Mouse (Mus musculus) limb, embryonic 15.5 days (tissue): ENCODE measurements around the gene Tmem196. TPM values are rescaled to one million over a fixed set of nuclear protein-coding genes. Genes with fewer than 3 reads are reported as not detected.
A peak's percentile ranks its signal among the peaks of the same experiment; 100 is the strongest.
"Not testable (repeated sequence)": the region's sequence is repeated elsewhere in the genome, so short reads cannot be mapped to it uniquely, and the experiment has no call there.

Experiments
- ATAC-seq: fragments of 200-750 bp; cut with Nextera tagmentation; 2 replicates; pipeline ENCODE4 v1.8.0; 2017; ENCODE audit warnings: low read depth, moderate TSS enrichment; ENCODE audit not compliant: insufficient number of reproducible peaks, low FRiP score, low TSS enrichment
- H3K27ac ChIP-seq: fragments of 300-500 bp; sonication (generic); 2 replicates; pipeline ENCODE4 v1.5.1; 2015; ENCODE audit warnings: moderate library complexity, mild to moderate bottlenecking, inconsistent platforms
- H3K27me3 ChIP-seq: fragments of 300-500 bp; sonication (generic); 2 replicates; pipeline ENCODE4 v1.6.1; 2015; ENCODE audit warnings: inconsistent platforms
- H3K36me3 ChIP-seq: fragments of 300-500 bp; sonication (generic); 2 replicates; pipeline ENCODE4 v1.6.1; 2015; ENCODE audit warnings: inconsistent platforms
- H3K4me1 ChIP-seq: fragments of 300-500 bp; sonication (generic); 2 replicates; pipeline ENCODE4 v1.6.1; 2015; ENCODE audit warnings: inconsistent platforms
- H3K4me2 ChIP-seq: fragments of 300-500 bp; sonication (generic); 2 replicates; pipeline ENCODE4 v1.6.1; 2015; ENCODE audit warnings: mild to moderate bottlenecking, inconsistent platforms
- H3K4me3 ChIP-seq: fragments of 300-500 bp; sonication (generic); 2 replicates; pipeline ENCODE4 v1.5.1; 2015; ENCODE audit warnings: mild to moderate bottlenecking, inconsistent platforms
- H3K9ac ChIP-seq: fragments of 300-500 bp; sonication (generic); 2 replicates; pipeline ENCODE4 v1.6.1; 2015; ENCODE audit warnings: inconsistent platforms
- H3K9me3 ChIP-seq: fragments of 300-500 bp; sonication (generic); 2 replicates; pipeline ENCODE4 v1.6.1; 2016; ENCODE audit warnings: inconsistent platforms
- WGBS: fragments of 180-500 bp; shearing (Covaris S2); methylation state at CpG from one replicate; pipeline ENCODE4 v1.1.7; 2015; 5-methylcytosine and 5-hydroxymethylcytosine counted together
- polyA plus RNA-seq: library from polyadenylated mRNA; unstranded; fragments of >200 nt; fragmentation: Nextera tagmentation; extraction: Ambion mirVana; gene quantifications from 2 replicates; pipeline ENCODE4 v1.2.1, GENCODE M21; 2015

The Tmem196 gene
- polyA plus RNA-seq: 1.2 and 1.3 TPM in 2 replicates

- H3K27ac ChIP-seq: no peak within 1 kb of the TSS
- 4% methylated on average over 25 of the region's 25 CpGs for WGBS
- ATAC-seq: no peak
- H3K36me3 ChIP-seq: no peaks in the 10 kb centered on the region
- H3K9me3 ChIP-seq: no peaks in the 10 kb centered on the region
- H3K27me3 ChIP-seq: peaks cover 19% of the 10 kb centered on the region
- H3K4me2 ChIP-seq: peak within 1 kb of the TSS; percentile 68
- H3K4me1 ChIP-seq: peaks cover 4% of the 10 kb centered on the region; the same call in 1 of the 2 replicates
- no peak within 1 kb of the TSS for H3K9ac ChIP-seq
- peak within 1 kb of the TSS; percentile 40 for H3K4me3 ChIP-seq
Measured at GRCm38 (mm10) chr12:119945589-119946310, at the start of gene Tmem196. Gene Tmem196 (plus strand): TSS chr12:119945822.

GRCm38 (mm10) chr12:119946311-119946692, 680 bp downstream of the Tmem196 start:
- 6% methylated on average over 14 of the region's 14 CpGs for WGBS
- peaks cover 4% of the 10 kb centered on the region; the same call in 1 of the 2 replicates for H3K4me1 ChIP-seq
- peak overlapping the region; percentile 40 for H3K4me3 ChIP-seq
- H3K4me2 ChIP-seq: peak overlapping the region; percentile 68
- H3K27me3 ChIP-seq: peaks cover 19% of the 10 kb centered on the region
- no peak overlapping the region for H3K27ac ChIP-seq
- H3K9ac ChIP-seq: no peak overlapping the region
- H3K9me3 ChIP-seq: no peaks in the 10 kb centered on the region
- no peak for ATAC-seq
- H3K36me3 ChIP-seq: no peaks in the 10 kb centered on the region

DNA sequence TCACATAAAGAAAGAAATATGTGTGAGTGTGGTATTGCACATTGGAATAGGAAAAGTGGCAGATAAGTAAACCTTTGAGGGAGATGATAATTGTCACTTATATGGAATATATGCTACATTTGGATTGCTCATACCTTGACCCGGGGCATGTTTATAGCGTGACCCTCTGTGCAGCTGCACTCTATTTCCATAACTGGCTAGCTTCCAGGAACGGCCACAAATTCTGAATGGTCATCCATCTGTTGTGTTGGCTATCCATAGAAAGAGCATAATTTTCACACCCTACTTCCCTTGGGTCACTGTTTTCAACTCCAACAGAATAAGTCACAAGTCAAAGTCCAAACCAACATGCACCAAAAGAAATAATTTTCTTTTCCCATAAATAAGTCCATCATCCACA, 11.4 kb downstream of the Tmem196 start:
- WGBS: 66% methylated on average over 3 of the region's 3 CpGs
- no peak for ATAC-seq
- H3K4me1 ChIP-seq: no peaks in the 10 kb centered on the region

GRCm38 (mm10) chr12:119960730-119961129, 15.1 kb downstream of the Tmem196 start:
- Histone ChIP-seq H3K27ac (no peak overlapping the region), H3K9ac (no peak overlapping the region), H3K4me1 (no peaks in the 10 kb centered on the region), H3K4me3 (no peak overlapping the region), H3K27me3 (no peaks in the 10 kb centered on the region), H3K4me2 (no peak overlapping the region), H3K9me3 (no peaks in the 10 kb centered on the region), H3K36me3 (no peaks in the 10 kb centered on the region)
- 24% methylated on average over 1 of the region's 1 CpGs for WGBS
- no peak for ATAC-seq

More for the DNA sequence above, 11.4 kb downstream of the Tmem196 start:
- Histone ChIP-seq H3K9ac (no peak overlapping the region), H3K36me3 (no peaks in the 10 kb centered on the region), H3K9me3 (no peaks in the 10 kb centered on the region), H3K4me2 (no peak overlapping the region), H3K27ac (no peak overlapping the region), H3K4me3 (no peak overlapping the region), H3K27me3 (no peaks in the 10 kb centered on the region)

- Histone ChIP-seq H3K4me3 (no peak overlapping the region), H3K4me1 (no peaks in the 10 kb centered on the region), H3K27ac (no peak overlapping the region), H3K9me3 (no peaks in the 10 kb centered on the region), H3K36me3 (no peaks in the 10 kb centered on the region), H3K4me2 (no peak overlapping the region), H3K9ac (no peak overlapping the region), H3K27me3 (no peaks in the 10 kb centered on the region)
- no peak for ATAC-seq
Measured at GRCm38 (mm10) chr12:119965373-119965772, 19.8 kb downstream of the Tmem196 start.

DNA sequence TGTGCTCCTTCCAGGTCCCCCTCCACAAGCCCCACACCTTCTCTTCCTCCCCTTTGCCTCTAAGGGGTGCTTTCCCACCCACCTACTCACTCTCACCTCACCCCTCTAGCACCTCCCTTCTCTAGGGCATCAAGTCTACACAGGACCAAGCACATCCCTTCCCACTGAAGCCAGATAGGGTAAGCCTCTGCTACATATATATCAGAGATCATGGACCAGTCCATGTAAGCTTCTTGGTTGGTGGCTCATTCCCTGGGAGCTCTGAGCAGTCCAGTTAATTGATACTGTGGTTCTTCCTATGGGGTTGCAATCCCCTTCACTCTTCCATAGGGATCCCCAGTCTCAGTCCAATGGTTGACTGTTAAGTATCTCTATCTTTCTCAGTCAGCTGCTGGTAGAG, 24.4 kb downstream of the Tmem196 start:
- Histone ChIP-seq H3K36me3 (no peaks in the 10 kb centered on the region), H3K4me1 (no peaks in the 10 kb centered on the region), H3K4me3 (no peak overlapping the region), H3K9ac (no peak overlapping the region), H3K27ac (no peak overlapping the region), H3K27me3 (no peaks in the 10 kb centered on the region), H3K9me3 (no peaks in the 10 kb centered on the region), H3K4me2 (no peak overlapping the region)
- ATAC-seq: no peak

- Histone ChIP-seq H3K4me1 (no peaks in the 10 kb centered on the region), H3K4me2 (no peak overlapping the region), H3K36me3 (no peaks in the 10 kb centered on the region), H3K4me3 (no peak overlapping the region), H3K9me3 (no peaks in the 10 kb centered on the region), H3K9ac (no peak overlapping the region), H3K27ac (no peak overlapping the region), H3K27me3 (no peaks in the 10 kb centered on the region)
- ATAC-seq: no peak
- WGBS: under 1% methylated on average over 2 of the region's 2 CpGs
Measured at GRCm38 (mm10) chr12:119981731-119982130, 36.1 kb downstream of the Tmem196 start.

GRCm38 (mm10) chr12:119998267-119998666, 52.6 kb downstream of the Tmem196 start:
- H3K27ac ChIP-seq: no peak overlapping the region
- H3K4me3 ChIP-seq: no peak overlapping the region

GRCm38 (mm10) chr12:120004280-120004679, 58.7 kb downstream of the Tmem196 start:
- ATAC-seq: no peak
- no peaks in the 10 kb centered on the region for H3K9me3 ChIP-seq
- no peak overlapping the region for H3K4me2 ChIP-seq
- no peaks in the 10 kb centered on the region for H3K36me3 ChIP-seq
- H3K9ac ChIP-seq: no peak overlapping the region
- H3K27me3 ChIP-seq: no peaks in the 10 kb centered on the region
- no peaks in the 10 kb centered on the region for H3K4me1 ChIP-seq
- H3K27ac ChIP-seq: no peak overlapping the region
- no peak overlapping the region for H3K4me3 ChIP-seq

More at GRCm38 (mm10) chr12:119998267-119998666, 52.6 kb downstream of the Tmem196 start:
- 63% methylated on average over 1 of the region's 1 CpGs for WGBS
- H3K36me3 ChIP-seq: no peaks in the 10 kb centered on the region
- H3K27me3 ChIP-seq: no peaks in the 10 kb centered on the region
- ATAC-seq: no peak
- H3K9me3 ChIP-seq: no peaks in the 10 kb centered on the region
- no peak overlapping the region for H3K9ac ChIP-seq
- H3K4me2 ChIP-seq: no peak overlapping the region
- no peaks in the 10 kb centered on the region for H3K4me1 ChIP-seq

DNA sequence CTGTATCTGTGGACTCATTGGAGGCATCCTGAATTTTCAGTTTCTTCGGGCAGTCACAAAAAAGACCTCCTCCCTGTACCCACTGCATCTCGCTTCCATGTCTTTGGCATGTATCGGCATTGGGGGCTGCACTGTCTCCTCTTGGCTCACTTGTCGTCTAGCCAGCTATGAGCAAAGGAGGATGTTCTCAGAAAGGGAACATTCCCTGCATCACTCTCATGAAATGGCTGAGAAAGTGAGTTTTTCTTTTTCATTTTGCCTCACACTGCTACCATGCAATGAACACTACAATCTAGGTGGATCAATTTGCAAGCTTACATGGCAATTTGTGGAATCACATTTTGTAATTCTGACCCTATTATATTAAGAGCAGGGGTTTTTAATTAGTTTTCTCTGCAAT, 69.1 kb downstream of the Tmem196 start:
- no peaks in the 10 kb centered on the region for H3K9me3 ChIP-seq
- H3K9ac ChIP-seq: no peak overlapping the region
- no peak overlapping the region for H3K27ac ChIP-seq
- ATAC-seq: no peak
- no peak overlapping the region for H3K4me2 ChIP-seq
- WGBS: 70% methylated on average over 4 of the region's 4 CpGs
- H3K4me1 ChIP-seq: no peaks in the 10 kb centered on the region
- no peaks in the 10 kb centered on the region for H3K36me3 ChIP-seq
- H3K27me3 ChIP-seq: no peaks in the 10 kb centered on the region
- H3K4me3 ChIP-seq: no peak overlapping the region

GRCm38 (mm10) chr12:120015201-120015600, 69.6 kb downstream of the Tmem196 start:
- H3K9me3 ChIP-seq: no peaks in the 10 kb centered on the region
- no peak overlapping the region for H3K4me3 ChIP-seq
- H3K36me3 ChIP-seq: no peaks in the 10 kb centered on the region
- no peak overlapping the region for H3K27ac ChIP-seq
- no peaks in the 10 kb centered on the region for H3K4me1 ChIP-seq
- no peak overlapping the region for H3K4me2 ChIP-seq
- no peak overlapping the region for H3K9ac ChIP-seq
- no peaks in the 10 kb centered on the region for H3K27me3 ChIP-seq
- ATAC-seq: no peak
- 58% methylated on average over 1 of the region's 1 CpGs for WGBS

DNA sequence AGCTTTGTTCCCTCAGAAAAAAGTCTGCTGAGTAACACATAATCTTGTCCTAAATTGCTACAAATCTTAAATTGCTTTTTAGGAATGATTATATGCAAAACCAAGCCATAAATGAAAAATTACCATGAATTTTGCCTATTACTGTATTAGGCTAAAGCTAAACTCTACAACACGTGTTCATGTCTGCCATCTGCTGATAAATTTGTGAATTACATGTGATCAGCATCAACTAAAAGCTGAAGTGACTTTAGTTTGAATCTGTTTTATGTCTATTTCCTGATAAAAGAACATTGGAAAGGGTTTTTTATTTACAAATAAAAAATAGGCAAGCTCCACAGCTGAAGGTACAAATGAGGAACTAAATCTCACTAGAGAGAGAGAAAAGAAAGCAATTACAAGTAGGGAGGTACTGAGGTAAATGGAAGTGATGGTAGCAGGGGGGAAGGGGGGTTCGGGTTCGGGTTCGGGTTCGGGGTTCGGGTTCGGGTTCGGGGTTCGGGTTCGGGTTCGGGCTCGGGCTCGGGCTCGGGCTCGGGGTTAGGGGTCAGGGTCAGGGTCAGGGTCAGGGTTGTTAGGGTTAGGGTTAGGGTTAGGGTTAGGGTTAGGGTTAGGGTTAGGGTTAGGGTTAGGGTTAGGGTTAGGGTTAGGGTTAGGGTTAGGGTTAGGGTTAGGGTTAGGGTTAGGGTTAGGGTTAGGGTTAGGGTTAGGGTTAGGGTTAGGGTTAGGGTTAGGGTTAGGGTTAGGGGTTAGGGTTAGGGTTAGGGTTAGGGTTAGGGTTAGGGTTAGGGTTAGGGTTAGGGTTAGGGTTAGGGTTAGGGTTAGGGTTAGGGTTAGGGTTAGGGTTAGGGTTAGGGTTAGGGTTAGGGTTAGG, 82.7 kb downstream of the Tmem196 start:
- not testable (repeated sequence) for ATAC-seq, H3K4me1 ChIP-seq, H3K9me3 ChIP-seq, H3K36me3 ChIP-seq, H3K4me2 ChIP-seq, H3K4me3 ChIP-seq, H3K27me3 ChIP-seq, H3K27ac ChIP-seq, H3K9ac ChIP-seq
- 85% methylated on average over 15 of the region's 15 CpGs for WGBS
